Mouse (Mus musculus): ENCODE results near the gene Pik3cd.
"Not testable (repeated sequence)": the region's sequence is repeated elsewhere in the genome, so short reads cannot be mapped to it uniquely, and the experiment has no call there.

Gene Pik3cd

GRCm38 (mm10) chr4:149650493-149651193, 51.7 kb downstream of the Pik3cd start:
- peak; percentile 73 for DNase-seq (ENCODE audit: low read depth, low spot score)

GRCm38 (mm10) chr4:149648031-149648805, 54.2 kb downstream of the Pik3cd start:
- no peak for DNase-seq (ENCODE audit: low read depth, low spot score)

GRCm38 (mm10) chr4:149645761-149646160, 56.6 kb downstream of the Pik3cd start:
- DNase-seq (ENCODE audit: low read depth, low spot score), result no peak

GRCm38 (mm10) chr4:149641956-149642355, 60.4 kb downstream of the Pik3cd start:
- no peak for DNase-seq (ENCODE audit: low read depth, low spot score)

- DNase-seq (ENCODE audit: low read depth, low spot score), result peak; percentile 46
Observed at GRCm38 (mm10) chr4:149641400-149641799, 61.0 kb downstream of the Pik3cd start.

- DNase-seq (ENCODE audit: low read depth, low spot score), result no peak
Observed at GRCm38 (mm10) chr4:149640831-149641230, 61.5 kb downstream of the Pik3cd start.

GRCm38 (mm10) chr4:149637942-149638341, 64.4 kb downstream of the Pik3cd start:
- no peak for DNase-seq (ENCODE audit: low read depth, low spot score)

GRCm38 (mm10) chr4:149635915-149636415, 66.4 kb downstream of the Pik3cd start:
- no peak for DNase-seq (ENCODE audit: low read depth, low spot score)

GRCm38 (mm10) chr4:149634966-149635365, 67.4 kb downstream of the Pik3cd start:
- DNase-seq (ENCODE audit: low read depth, low spot score), result no peak

GRCm38 (mm10) chr4:149634157-149634556, 68.2 kb downstream of the Pik3cd start:
- no peak for DNase-seq (ENCODE audit: low read depth, low spot score)

GRCm38 (mm10) chr4:149632670-149633307, 69.6 kb downstream of the Pik3cd start:
- no peak for DNase-seq (ENCODE audit: low read depth, low spot score)

GRCm38 (mm10) chr4:149628810-149629209, 73.6 kb downstream of the Pik3cd start:
- DNase-seq (ENCODE audit: low read depth, low spot score), result no peak

- peak; percentile 39 for DNase-seq (ENCODE audit: low read depth, low spot score)
Observed at GRCm38 (mm10) chr4:149628372-149628771, 74.0 kb downstream of the Pik3cd start.

- no peak for DNase-seq (ENCODE audit: low read depth, low spot score)
Observed at GRCm38 (mm10) chr4:149626809-149627208, 75.6 kb downstream of the Pik3cd start.

- no peak for DNase-seq (ENCODE audit: low read depth, low spot score)
Observed at GRCm38 (mm10) chr4:149623711-149624110, 78.7 kb downstream of the Pik3cd start.

GRCm38 (mm10) chr4:149621286-149621685, 81.1 kb downstream of the Pik3cd start:
- DNase-seq (ENCODE audit: low read depth, low spot score), result no peak

- no peak for DNase-seq (ENCODE audit: low read depth, low spot score)
Observed at GRCm38 (mm10) chr4:149619988-149620387, 82.4 kb downstream of the Pik3cd start.

GRCm38 (mm10) chr4:149616999-149617398, 85.4 kb downstream of the Pik3cd start:
- not testable (repeated sequence) for DNase-seq (ENCODE audit: low read depth, low spot score)

- DNase-seq (ENCODE audit: low read depth, low spot score), result no peak
Observed at GRCm38 (mm10) chr4:149614869-149615268, 87.5 kb downstream of the Pik3cd start.

GRCm38 (mm10) chr4:149613497-149613896, 88.9 kb downstream of the Pik3cd start:
- DNase-seq (ENCODE audit: low read depth, low spot score), result not testable (repeated sequence)

- DNase-seq (ENCODE audit: low read depth, low spot score), result peak; percentile 71
Observed at GRCm38 (mm10) chr4:149611376-149612044, 90.9 kb downstream of the Pik3cd start.
